Mouse (Mus musculus) right cerebral cortex, postnatal 10 days (tissue): ENCODE measurements around the gene Rps15.
"Not testable (repeated sequence)": the region's sequence is repeated elsewhere in the genome, so short reads cannot be mapped to it uniquely, and the experiment has no call there.

ENCODE experiments used
- DNase-seq, 2 experiments: peaks; one replicate each; pipeline ENCODE4 v3.0.0; 2021; ENCODE audit warnings: low spot score in 2 of 2

Gene Rps15

DNA sequence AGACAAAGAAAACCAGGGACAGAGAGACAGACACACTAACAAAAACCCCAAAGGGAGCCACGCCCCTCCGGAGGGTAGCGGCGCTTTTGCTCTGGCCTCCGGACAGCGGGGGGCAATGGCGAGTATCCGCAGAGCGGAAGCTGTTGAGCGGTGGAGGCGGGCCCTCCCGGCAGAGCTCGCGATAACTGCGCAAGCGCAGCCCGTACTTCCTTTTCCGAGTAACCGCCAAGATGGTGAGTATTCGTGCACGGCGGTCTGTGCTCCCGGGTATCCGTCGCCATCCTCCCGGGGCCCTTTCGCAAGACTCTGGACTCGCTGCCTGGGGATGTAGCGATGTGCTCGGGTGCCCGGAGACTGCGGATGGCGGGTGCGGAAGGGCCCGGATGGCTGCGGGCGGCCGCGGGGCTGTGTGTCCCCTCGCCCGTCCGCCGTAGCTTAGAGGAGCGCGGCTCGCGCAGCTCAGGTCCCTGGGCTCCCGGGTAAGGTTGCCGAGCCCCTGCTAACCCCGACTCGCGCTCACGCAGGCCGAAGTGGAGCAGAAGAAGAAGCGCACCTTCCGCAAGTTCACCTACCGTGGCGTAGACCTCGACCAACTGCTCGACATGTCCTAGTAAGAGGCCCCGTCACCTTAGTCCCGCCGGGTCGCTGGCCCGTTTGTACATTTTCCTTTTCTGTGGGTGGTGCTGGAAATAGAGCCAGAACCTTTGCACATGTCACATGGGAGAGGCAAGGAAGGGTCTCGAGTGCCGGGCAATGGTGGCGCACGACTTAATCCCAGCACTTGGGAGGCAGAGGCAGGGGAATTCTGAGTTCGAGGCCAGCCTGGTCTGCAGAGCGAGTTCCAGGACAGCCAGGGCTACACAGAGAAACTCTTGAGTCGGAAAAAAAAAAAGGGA is at the start of gene Rps15:
TSS of gene Rps15 (plus strand) at position 203 of the 896 bp plus-strand sequence.
- peak; percentile 96 to 97 for DNase-seq

DNA sequence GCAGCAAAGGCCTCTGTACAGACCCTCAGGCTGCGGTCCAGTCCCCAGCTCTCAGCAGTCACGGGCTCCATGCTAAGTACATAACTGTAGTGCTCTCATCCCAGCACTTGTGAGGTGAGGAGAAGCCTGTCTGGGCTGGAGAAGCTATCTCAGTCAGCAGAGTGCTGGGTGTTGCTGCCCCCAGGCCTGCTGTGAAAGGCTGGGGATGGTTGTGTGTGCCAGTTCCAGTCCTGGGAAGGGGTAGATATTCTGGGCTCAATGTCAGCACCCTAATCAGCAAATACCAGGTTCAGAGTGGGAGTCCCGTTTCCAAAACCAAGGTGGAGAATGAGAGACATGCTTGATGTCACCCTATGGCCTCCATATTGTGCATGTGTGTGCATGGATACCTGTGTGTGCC is 49.6 kb upstream of the Rps15 start:
- DNase-seq, result no peak

DNA sequence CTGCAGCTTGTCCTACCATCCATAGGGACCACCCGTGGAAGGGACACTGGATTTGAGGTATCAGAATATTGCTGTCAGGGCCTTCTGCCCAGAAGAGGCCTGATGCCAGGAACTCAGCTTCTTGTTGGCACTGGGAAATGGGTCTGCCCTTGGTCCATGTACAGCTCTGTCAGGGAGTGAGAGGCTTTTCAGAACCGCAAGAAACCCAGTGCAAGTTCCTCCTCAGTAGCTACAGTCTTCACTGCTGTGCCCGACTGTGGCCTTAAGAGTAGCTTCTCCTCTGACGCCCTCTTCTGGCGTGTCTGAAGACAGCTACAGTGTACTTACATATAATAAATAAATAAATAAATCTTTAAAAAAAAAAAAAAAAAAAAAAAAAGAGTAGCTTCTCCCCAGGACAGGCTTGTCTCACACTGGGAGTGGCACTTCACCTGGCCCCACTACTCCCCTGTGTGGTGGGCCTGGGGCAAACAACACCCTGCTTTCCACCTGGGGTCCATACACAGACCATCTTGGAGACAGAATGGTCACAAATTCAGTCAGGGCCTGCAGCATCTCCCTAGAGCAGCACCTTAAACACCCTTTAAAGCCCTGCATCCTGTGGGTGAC is 47.4 kb upstream of the Rps15 start:
- peak; percentile 54 to 71 for DNase-seq

DNA sequence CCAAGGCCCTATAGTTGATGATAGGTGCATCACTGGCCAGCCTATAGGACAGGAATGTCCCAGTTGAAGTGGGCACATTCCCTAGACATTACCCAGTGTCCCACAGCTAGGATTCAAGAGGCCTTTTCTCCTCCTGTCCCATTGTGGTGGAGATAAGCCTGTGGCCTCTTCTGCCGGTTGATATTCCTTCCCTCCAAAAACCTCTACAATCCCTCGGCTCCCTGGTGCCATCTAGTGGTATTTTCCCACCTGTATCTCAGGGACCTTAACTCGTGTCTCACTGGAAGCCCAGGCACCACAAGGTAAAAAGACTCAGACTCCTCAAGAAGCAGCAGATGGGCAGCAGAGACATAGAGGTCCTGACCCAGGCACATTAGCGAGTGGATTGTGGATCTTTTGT is 46.7 kb upstream of the Rps15 start:
- peak; percentile 85 to 89 for DNase-seq

DNA sequence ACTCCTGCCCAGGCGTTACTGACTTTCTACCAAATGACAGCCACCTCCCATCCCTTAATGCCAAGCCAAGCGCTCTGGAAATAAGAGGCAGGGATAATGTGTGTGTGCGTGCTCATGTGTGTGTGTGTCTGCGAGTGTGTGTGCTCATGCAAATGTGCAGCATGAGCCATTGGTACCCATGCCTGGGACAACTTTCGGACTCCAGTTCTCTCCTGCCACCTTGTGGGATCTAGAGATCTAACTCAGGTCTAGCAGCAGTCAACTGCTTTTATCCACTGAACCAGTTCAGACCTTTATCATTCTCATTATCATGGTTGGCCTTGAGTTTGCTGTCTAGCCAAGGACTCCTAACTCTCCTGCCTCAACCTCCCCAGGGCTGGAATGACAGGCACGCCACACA is 44.4 kb upstream of the Rps15 start:
- DNase-seq, result peak; percentile 65 to 75

DNA sequence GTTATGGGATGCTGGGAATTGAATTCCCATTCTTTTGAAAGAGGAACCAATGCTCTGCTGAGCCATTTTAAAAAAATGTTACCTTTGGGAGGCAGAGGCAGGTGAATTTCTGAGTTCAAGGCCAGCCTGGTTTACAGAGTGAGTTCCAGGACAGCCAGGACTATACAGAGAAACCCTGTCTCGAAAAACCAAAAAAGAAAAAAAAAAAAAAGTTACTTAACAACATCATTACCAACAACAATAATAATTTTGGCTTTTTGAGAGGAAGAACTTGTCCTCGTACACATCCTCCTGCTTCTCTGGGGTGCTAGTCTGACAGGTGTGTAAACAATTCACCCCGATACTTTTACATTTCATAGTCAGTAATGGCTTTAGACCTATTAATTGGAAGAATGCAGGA is 43.8 kb upstream of the Rps15 start:
- not testable (repeated sequence) for DNase-seq

DNA sequence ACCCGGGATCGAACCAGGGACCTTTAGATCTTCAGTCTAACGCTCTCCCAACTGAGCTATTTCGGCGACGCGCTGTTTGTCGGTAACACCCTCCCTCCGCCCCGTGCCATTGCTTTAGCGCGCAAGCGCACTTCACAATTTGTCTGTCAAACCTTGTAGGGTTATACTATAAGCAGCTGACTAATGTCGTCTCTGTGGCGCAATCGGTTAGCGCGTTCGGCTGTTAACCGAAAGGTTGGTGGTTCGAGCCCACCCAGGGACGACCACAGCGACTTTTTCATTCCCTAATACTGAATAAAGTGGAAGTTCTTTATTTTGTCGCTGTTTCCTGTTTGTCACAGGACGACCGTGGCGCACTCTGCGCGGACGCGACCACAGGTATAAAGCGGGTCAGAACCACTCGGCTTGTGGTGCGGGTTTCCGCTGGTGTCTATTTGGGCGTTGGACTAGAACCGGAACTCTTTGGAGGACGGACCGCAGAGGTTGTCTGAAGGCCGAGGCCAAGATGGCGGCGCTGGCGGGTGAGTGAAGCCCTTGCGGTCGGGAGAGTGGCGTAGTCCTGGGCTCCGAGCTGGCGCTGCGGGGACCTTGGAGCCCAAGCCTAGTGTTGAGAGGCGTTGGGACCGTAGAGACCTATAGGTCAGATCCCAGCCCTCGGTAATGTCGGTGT is 43.1 kb upstream of the Rps15 start, which contains the start of gene Ndufs7:
TSS of gene Ndufs7 (plus strand) at position 151 of the 670 bp plus-strand sequence.
- DNase-seq, result peak; percentile 94 to 95

DNA sequence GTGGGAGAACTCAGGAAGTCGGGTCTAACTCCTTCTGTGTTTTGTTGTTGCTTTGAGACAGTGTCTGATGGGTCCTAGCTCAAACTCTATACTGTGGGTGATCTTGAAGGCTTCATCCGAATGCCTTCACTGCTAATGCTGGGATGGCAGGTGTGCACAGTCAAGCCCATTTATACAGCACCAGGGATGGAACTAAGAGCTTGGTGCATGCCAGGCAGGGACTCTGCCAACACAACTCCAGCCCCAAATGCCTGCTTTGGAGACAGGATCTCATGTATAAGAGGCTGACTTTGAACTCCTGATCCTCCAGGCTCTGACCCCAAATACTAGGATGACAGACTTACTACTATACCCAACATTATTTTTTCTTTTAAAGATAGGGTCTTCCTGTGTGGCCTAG is 42.2 kb upstream of the Rps15 start:
- no peak for DNase-seq

DNA sequence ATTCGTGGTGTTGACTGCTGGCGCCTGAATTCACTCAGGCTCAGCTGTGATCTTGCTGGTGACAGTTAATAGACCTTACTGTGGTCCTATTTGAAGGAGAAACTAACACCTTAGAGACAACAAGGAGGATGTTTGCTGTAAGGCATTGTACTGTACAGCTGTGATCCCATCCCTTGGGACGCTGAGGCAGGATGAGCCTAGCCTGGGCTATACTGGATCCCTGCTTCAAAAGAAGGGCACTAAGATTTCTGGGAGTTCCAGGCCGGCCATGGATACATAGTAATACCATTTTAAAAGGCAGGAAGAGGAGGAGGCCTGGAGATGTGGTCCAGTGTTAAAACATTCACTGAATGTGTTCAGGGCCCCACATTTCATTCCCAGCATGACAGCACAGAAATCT is 41.7 kb upstream of the Rps15 start:
- DNase-seq, result no peak

DNA sequence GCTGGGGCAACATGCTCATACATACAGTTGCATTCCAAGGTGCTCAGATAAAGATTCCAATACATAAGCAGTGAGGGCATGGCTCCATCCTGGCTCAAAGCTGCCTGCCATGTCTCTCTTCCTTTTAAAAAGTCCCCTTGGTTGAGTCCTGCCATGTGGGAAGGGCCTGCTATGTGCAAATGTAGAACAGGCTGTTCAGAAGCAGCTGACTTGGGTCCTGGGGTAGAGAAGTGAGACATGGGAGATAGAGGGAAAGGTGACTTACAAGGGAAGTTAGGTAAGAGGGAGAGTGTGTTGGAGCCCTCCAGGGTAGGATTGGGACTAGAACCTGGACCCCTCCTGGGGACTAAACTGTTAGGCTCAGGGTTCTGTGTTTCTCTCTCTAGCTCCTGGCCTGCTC is 40.2 kb upstream of the Rps15 start:
- DNase-seq, result no peak

GRCm38 (mm10) chr10:80252493-80253274 is 39.6 kb upstream of the Rps15 start:
- DNase-seq, result no peak

DNA sequence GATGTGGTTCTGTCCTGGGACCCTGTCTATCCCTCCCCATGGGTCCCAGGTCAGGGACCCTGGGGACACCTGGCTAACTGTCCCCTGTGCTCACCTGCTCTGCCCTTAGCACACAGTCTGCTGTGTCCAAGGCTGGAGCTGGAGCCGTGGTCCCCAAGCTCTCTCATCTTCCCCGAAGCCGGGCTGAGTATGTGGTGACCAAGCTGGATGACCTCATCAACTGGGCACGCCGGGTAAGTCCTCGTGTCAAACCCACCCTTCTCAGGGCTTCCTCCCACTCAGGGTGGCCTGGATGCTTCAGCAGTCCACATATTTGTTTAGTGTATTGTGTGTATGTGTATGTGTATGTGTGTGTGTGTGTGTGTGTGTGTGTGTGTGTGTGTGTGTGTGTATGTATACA is 38.7 kb upstream of the Rps15 start:
- no peak for DNase-seq

GRCm38 (mm10) chr10:80254331-80255297 is 37.6 kb upstream of the Rps15 start:
- DNase-seq, result no peak

DNA sequence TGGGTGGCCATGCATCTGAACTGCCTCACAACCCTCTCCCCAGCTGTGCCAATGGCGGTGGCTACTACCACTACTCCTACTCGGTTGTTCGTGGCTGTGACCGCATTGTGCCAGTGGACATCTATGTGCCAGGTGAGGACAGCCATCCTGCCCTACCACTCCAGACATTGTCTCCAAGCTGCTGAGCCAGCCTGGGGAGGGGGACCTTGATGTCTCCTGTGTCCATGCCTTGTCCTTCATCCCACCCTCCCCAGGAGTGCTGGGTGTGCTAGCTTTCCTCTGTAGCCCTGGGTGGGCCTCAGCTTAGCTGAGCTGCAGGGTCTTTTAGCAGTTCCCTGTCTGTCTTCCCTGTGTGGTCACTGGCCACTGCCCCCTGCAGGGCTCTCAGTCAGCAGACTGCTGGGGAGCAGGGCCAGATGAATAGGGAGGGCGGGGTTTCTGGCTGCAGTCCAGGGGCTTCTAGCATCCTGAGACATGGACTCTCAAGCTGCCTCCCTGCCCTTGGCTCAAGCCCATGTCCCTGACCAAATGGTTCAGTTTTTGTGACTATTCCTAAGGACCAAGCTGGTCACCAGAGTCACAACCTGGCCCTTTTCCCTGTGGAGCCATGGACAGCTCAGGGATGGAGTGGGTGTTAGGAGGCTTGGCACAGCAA is 36.2 kb upstream of the Rps15 start:
- no peak for DNase-seq

- no peak for DNase-seq
These were observed 34.3 kb upstream of the Rps15 start for GRCm38 (mm10) chr10:80257936-80258335.

DNA sequence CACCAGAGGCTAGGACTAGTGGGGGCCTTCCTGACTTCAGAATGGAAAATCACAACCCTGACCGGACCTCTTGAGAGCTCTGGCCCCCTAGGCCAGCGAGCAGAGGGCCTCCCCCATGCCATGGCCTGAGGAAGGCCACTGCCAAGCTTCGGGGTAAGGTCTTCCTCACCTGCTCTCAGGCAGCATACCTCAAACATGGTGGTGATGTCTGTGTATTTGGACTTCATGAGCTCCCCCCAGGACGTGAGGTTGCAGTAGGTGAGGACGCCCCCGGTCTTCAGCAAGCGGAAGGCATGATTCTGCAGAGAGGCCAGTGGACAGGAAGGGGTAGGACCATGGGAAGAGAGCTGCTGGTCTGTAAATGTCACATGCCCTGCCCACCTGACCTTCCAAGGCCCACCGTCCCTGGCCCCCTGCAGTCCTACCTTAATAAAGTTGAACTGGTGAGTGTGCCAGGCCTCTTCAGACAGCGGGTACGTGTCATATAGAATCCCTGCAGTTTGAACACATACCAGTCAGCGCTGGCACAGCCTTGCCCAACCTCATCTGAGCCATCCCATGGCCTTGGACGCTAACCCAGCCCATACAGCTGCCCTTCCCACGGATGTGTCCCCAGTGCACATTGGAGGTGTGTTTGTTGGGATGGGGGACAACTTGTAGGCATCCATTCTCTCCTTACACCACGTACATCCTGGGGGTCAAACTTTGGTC is 33.3 kb upstream of the Rps15 start:
- DNase-seq, result no peak

DNA sequence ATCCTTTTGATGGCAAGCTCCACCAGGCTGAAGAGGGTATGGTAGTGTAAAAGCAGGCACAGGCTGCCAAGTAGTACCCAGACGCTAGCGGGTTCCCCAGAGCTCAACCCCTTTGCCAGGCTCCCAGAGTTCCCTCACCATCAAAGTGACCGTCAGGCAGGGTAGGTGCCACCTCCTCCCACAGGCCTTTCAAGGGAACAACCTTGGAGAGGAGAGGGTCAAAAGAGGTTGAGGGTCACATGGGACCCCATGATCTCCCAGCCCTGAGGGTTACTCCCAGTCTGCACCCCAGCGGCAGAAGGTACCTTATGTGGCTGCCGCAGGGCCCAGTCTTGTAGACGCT is 32.8 kb upstream of the Rps15 start:
- DNase-seq, result no peak

DNA sequence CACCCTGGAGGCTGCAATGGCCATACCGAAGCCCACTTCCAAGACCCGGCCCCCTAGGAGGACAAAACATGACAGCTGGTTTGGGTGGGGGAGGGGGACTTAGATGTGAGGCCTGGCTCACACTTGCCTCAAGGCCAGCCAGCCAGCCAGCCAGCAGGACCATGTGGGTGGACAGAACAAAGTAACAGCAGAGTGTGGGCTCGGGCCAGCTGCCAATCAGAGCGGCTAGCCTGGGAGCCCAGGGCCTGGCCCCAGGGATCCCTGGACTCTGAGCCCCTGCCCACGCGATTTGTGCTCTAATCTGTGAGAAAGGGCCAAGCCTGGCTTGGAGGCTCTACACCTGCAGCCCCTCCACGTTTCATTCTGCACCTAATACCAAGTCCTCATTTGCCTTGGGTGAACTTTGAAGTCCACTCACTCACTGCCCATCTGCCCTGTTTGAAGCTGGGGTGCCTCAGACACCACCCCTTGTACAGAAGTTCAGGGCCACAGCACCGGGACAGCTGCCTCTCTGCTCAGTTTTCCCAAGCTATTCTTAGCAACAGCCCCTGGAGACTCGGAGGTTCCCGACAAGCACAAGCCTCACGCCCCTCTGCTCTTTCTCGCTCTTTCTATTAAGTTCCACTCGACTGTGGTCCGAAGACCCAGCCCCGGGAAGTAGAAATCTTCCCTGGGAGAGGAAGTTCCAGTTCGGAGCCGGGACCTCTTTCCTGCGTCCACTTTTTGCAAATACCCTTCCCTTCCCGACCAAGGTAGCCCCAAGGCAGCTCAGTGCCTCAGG is 32.2 kb upstream of the Rps15 start:
- peak; percentile 87 to 89 for DNase-seq
